In genomic region chr1:82446049-82446448, GRCm38 (mm10) we compare ENCODE assay signal across 17 mouse cellular contexts.
DNase-seq lines count a peak whose midpoint lies in the region; ATAC-seq and TF ChIP-seq lines count a peak whose summit lies in the region.
"Had no signal": no experiment of that assay in that cellular context is flagged by ENCODE, and none has a peak within 500 bp of the region (broad histone marks: within the 10 kb centered on the region; RNA-seq: fewer than 3 reads in every experiment).

No protein-coding gene starts in this region.

- peak; percentile 24 for DNase-seq in adrenal gland, postnatal 10 days
- DNase-seq in adrenal gland, adult 8-10 months = no peak
- DNase-seq in kidney, adult 18-20 months = peak; percentile 28
- DNase-seq in adrenal gland, postnatal 25 days = peak; percentile 19
- DNase-seq in kidney, postnatal 0 days (ENCODE audit: low spot score) = peak; percentile 18
- DNase-seq in right cerebral cortex, postnatal 36 days (ENCODE audit: low spot score in 2 of 2) = no peak
- DNase-seq: cerebellum, adult 9-10 months; liver, embryonic 13.5 days; thymus, postnatal 4 days had no signal

- 0 out of 2 replicates have a peak, but pooled peaks cover 3% of the 10 kb centered on the region for H3K4me1 ChIP-seq in kidney, embryonic 15.5 days
- H3K4me1 ChIP-seq in kidney, postnatal 0 days (replicated peaks; ENCODE audit: insufficient read depth, low read length) = no peaks in the 10 kb centered on the region
- H3K4me1 ChIP-seq in intestine, embryonic 15.5 days (replicated peaks) = no peaks in the 10 kb centered on the region
- H3K4me1 ChIP-seq: forebrain, embryonic 13.5 days; hindbrain, embryonic 15.5 days; liver, embryonic 13.5 days; neural tube, embryonic 15.5 days had no signal

- no peak overlapping the region for H3K9ac ChIP-seq in kidney, embryonic 15.5 days
- no peak overlapping the region for H3K9ac ChIP-seq in kidney, postnatal 0 days (ENCODE audit: low read depth, low read length)
- no peak overlapping the region for H3K9ac ChIP-seq in intestine, embryonic 15.5 days
- H3K9ac ChIP-seq: forebrain, embryonic 13.5 days; hindbrain, embryonic 15.5 days; liver, embryonic 13.5 days; neural tube, embryonic 15.5 days had no signal

- 68% methylated on average over 7 of the region's 7 CpGs for WGBS in kidney, embryonic 15.5 days
- WGBS in kidney, postnatal 0 days = 63% methylated on average over 7 of the region's 7 CpGs
- 71% methylated on average over 7 of the region's 7 CpGs for WGBS in intestine, embryonic 15.5 days

- H3K27me3 ChIP-seq in kidney, embryonic 15.5 days = no peaks in the 10 kb centered on the region
- no peaks in the 10 kb centered on the region for H3K27me3 ChIP-seq in kidney, postnatal 0 days (ENCODE audit: insufficient read depth, low read length)
- H3K27me3 ChIP-seq in intestine, embryonic 15.5 days (replicated peaks) = no peaks in the 10 kb centered on the region
- H3K27me3 ChIP-seq: CH12.LX; forebrain, embryonic 13.5 days; hindbrain, embryonic 15.5 days; liver, embryonic 13.5 days; neural tube, embryonic 15.5 days had no signal

- no peak overlapping the region for H3K27ac ChIP-seq in kidney, embryonic 15.5 days
- no peak overlapping the region for H3K27ac ChIP-seq in kidney, postnatal 0 days
- no peak overlapping the region for H3K27ac ChIP-seq in intestine, embryonic 15.5 days
- H3K27ac ChIP-seq: forebrain, embryonic 13.5 days; hindbrain, embryonic 15.5 days; liver, embryonic 13.5 days; neural tube, embryonic 15.5 days had no signal

- H3K36me3 ChIP-seq in kidney, embryonic 15.5 days = no peaks in the 10 kb centered on the region
- no peaks in the 10 kb centered on the region for H3K36me3 ChIP-seq in kidney, postnatal 0 days (ENCODE audit: insufficient read depth, low read length)
- H3K36me3 ChIP-seq in intestine, embryonic 15.5 days = no peaks in the 10 kb centered on the region
- H3K36me3 ChIP-seq: hindbrain, embryonic 15.5 days; neural tube, embryonic 15.5 days had no signal

- TF ChIP-seq CTCF in kidney, postnatal 0 days (IDR thresholded peaks at IDR 0.05; ENCODE audit: low read depth) = no peak

- no peak overlapping the region for H3K4me3 ChIP-seq in kidney, embryonic 15.5 days (replicated peaks)
- no peak overlapping the region for H3K4me3 ChIP-seq in kidney, postnatal 0 days (replicated peaks; ENCODE audit: low read depth, low read length)
- H3K4me3 ChIP-seq in intestine, embryonic 15.5 days (replicated peaks) = no peak overlapping the region
- H3K4me3 ChIP-seq: forebrain, embryonic 13.5 days; hindbrain, embryonic 15.5 days; liver, embryonic 13.5 days; neural tube, embryonic 15.5 days had no signal

- no peak for ATAC-seq in kidney, embryonic 15.5 days (replicated peaks; ENCODE audit: low FRiP score)
- no peak for ATAC-seq in kidney, postnatal 0 days (replicated peaks; ENCODE audit: low FRiP score, low read depth)
- ATAC-seq in intestine, embryonic 15.5 days = no peak
- ATAC-seq: activated CD4-positive, CD25-positive, alpha-beta regulatory T cell, adult 4 months; forebrain, embryonic 13.5 days; lung, postnatal 0 days had no signal

- no peaks in the 10 kb centered on the region for H3K9me3 ChIP-seq in kidney, embryonic 15.5 days (replicated peaks)
- H3K9me3 ChIP-seq in kidney, postnatal 0 days (replicated peaks; ENCODE audit: low read length) = no peaks in the 10 kb centered on the region
- H3K9me3 ChIP-seq in intestine, embryonic 15.5 days = no peaks in the 10 kb centered on the region
- H3K9me3 ChIP-seq: forebrain, embryonic 13.5 days; hindbrain, embryonic 15.5 days; liver, embryonic 13.5 days; neural tube, embryonic 15.5 days had no signal

- H3K4me2 ChIP-seq in kidney, embryonic 15.5 days = no peak overlapping the region
- H3K4me2 ChIP-seq in kidney, postnatal 0 days (ENCODE audit: low read length) = no peak overlapping the region
- H3K4me2 ChIP-seq in intestine, embryonic 15.5 days (replicated peaks) = no peak overlapping the region
- H3K4me2 ChIP-seq: forebrain, embryonic 13.5 days; hindbrain, embryonic 15.5 days; liver, embryonic 13.5 days; neural tube, embryonic 15.5 days had no signal

Comparison
In these comparisons a context has a peak if more than half of its experiments do, and no peak if none do; other contexts are left out.
1. DNase-seq: peak in adrenal gland, postnatal 10 days (single experiment), kidney, adult 18-20 months (single experiment), adrenal gland, postnatal 25 days (single experiment) and kidney, postnatal 0 days (single experiment); none in adrenal gland, adult 8-10 months (single experiment) and right cerebral cortex, postnatal 36 days (0 of 2).